Mouse (Mus musculus): ENCODE data around the gene Selenos. TPM values are rescaled to one million over a fixed set of nuclear protein-coding genes. Genes with fewer than 3 reads are reported as not detected.

Gene Selenos
- polyA plus RNA-seq, 1 experiment from 2014 or later = 121 TPM

- Histone ChIP-seq H3K4me2 (no peak overlapping the region), H3K36me3 (0 out of 2 replicates have a peak, but pooled peaks cover 2% of the 10 kb centered on the region), H3K4me3 (replicated peaks) (no peak overlapping the region), H3K27ac (no peak overlapping the region), H3K9ac (no peak overlapping the region), H3K9me3 (no peaks in the 10 kb centered on the region), H3K27me3 (replicated peaks) (no peaks in the 10 kb centered on the region), H3K4me1 (no peaks in the 10 kb centered on the region)
- ATAC-seq (ENCODE audit: insufficient read depth, low FRiP score, low read depth) = no peak
- WGBS = 88% methylated on average over 4 of the region's 4 CpGs
Observed at GRCm38 (mm10) chr7:66127951-66128645, 48.6 kb downstream of the Selenos start.

- Histone ChIP-seq H3K4me3 (replicated peaks) (no peak overlapping the region), H3K27ac (no peak overlapping the region), H3K27me3 (replicated peaks) (no peaks in the 10 kb centered on the region), H3K4me1 (no peaks in the 10 kb centered on the region), H3K9ac (no peak overlapping the region), H3K4me2 (no peak overlapping the region), H3K9me3 (no peaks in the 10 kb centered on the region), H3K36me3 (0 out of 2 replicates have a peak, but pooled peaks cover 2% of the 10 kb centered on the region)
- no peak for ATAC-seq (ENCODE audit: insufficient read depth, low FRiP score, low read depth)
- WGBS = 52% methylated on average over 3 of the region's 3 CpGs
Observed at GRCm38 (mm10) chr7:66128857-66129256, 49.4 kb downstream of the Selenos start.

GRCm38 (mm10) chr7:66130296-66130695 lies 50.8 kb downstream of the Selenos start:
- no peak overlapping the region for H3K27ac ChIP-seq
- no peak overlapping the region for H3K9ac ChIP-seq
- 0 out of 2 replicates have a peak, but pooled peaks cover 2% of the 10 kb centered on the region for H3K36me3 ChIP-seq
- 77% methylated on average over 2 of the region's 2 CpGs for WGBS
- H3K9me3 ChIP-seq = no peaks in the 10 kb centered on the region
- H3K4me3 ChIP-seq (replicated peaks) = no peak overlapping the region
- no peak overlapping the region for H3K4me2 ChIP-seq
- no peaks in the 10 kb centered on the region for H3K4me1 ChIP-seq
- no peak for ATAC-seq (ENCODE audit: insufficient read depth, low FRiP score, low read depth)
- no peaks in the 10 kb centered on the region for H3K27me3 ChIP-seq (replicated peaks)

GRCm38 (mm10) chr7:66131776-66132421 lies 52.5 kb downstream of the Selenos start:
- WGBS = 85% methylated on average over 4 of the region's 4 CpGs
- no peak for ATAC-seq (ENCODE audit: insufficient read depth, low FRiP score, low read depth)

GRCm38 (mm10) chr7:66134154-66134553 lies 54.7 kb downstream of the Selenos start:
- ATAC-seq (ENCODE audit: insufficient read depth, low FRiP score, low read depth) = no peak
- Histone ChIP-seq H3K36me3 (no peaks in the 10 kb centered on the region), H3K4me1 (peaks cover 10% of the 10 kb centered on the region; the same call in 1 of the 2 replicates), H3K27me3 (replicated peaks) (no peaks in the 10 kb centered on the region), H3K4me3 (replicated peaks) (no peak overlapping the region), H3K9me3 (no peaks in the 10 kb centered on the region), H3K9ac (no peak overlapping the region), H3K4me2 (no peak overlapping the region), H3K27ac (no peak overlapping the region)
- 87% methylated on average over 3 of the region's 3 CpGs for WGBS

More at GRCm38 (mm10) chr7:66131776-66132421, 52.5 kb downstream of the Selenos start:
- H3K4me3 ChIP-seq (replicated peaks) = no peak overlapping the region
- H3K36me3 ChIP-seq = 0 out of 2 replicates have a peak, but pooled peaks cover 2% of the 10 kb centered on the region
- no peaks in the 10 kb centered on the region for H3K27me3 ChIP-seq (replicated peaks)
- H3K4me1 ChIP-seq = peaks cover 8% of the 10 kb centered on the region; the same call in 1 of the 2 replicates
- no peak overlapping the region for H3K4me2 ChIP-seq
- H3K9me3 ChIP-seq = no peaks in the 10 kb centered on the region
- H3K9ac ChIP-seq = no peak overlapping the region
- H3K27ac ChIP-seq = no peak overlapping the region

GRCm38 (mm10) chr7:66135644-66136043 lies 56.2 kb downstream of the Selenos start:
- no peaks in the 10 kb centered on the region for H3K36me3 ChIP-seq
- peaks cover 14% of the 10 kb centered on the region; the same call in 1 of the 2 replicates for H3K4me1 ChIP-seq
- 85% methylated on average over 3 of the region's 3 CpGs for WGBS
- no peaks in the 10 kb centered on the region for H3K9me3 ChIP-seq
- peak overlapping the region; percentile 33 for H3K27ac ChIP-seq
- no peak overlapping the region for H3K9ac ChIP-seq
- no peak overlapping the region for H3K4me3 ChIP-seq (replicated peaks)
- no peak for ATAC-seq (ENCODE audit: insufficient read depth, low FRiP score, low read depth)
- no peaks in the 10 kb centered on the region for H3K27me3 ChIP-seq (replicated peaks)
- H3K4me2 ChIP-seq = no peak overlapping the region

GRCm38 (mm10) chr7:66136187-66136586 lies 56.7 kb downstream of the Selenos start:
- Histone ChIP-seq H3K27ac (peak overlapping the region; percentile 33; the same call in 1 of the 2 replicates), H3K9me3 (no peaks in the 10 kb centered on the region), H3K9ac (no peak overlapping the region), H3K4me3 (replicated peaks) (no peak overlapping the region), H3K36me3 (no peaks in the 10 kb centered on the region), H3K27me3 (replicated peaks) (no peaks in the 10 kb centered on the region), H3K4me2 (no peak overlapping the region), H3K4me1 (peaks cover 20% of the 10 kb centered on the region; the same call in 1 of the 2 replicates)
- peak; percentile 70; the same call in 1 of the 2 replicates for ATAC-seq (ENCODE audit: insufficient read depth, low FRiP score, low read depth)

GRCm38 (mm10) chr7:66137309-66137708 lies 57.9 kb downstream of the Selenos start:
- Histone ChIP-seq H3K4me2 (no peak overlapping the region), H3K9ac (no peak overlapping the region), H3K4me3 (replicated peaks) (no peak overlapping the region), H3K27ac (no peak overlapping the region), H3K36me3 (no peaks in the 10 kb centered on the region), H3K9me3 (no peaks in the 10 kb centered on the region), H3K27me3 (replicated peaks) (no peaks in the 10 kb centered on the region), H3K4me1 (peaks cover 20% of the 10 kb centered on the region; the same call in 1 of the 2 replicates)
- 86% methylated on average over 4 of the region's 4 CpGs for WGBS
- ATAC-seq (ENCODE audit: insufficient read depth, low FRiP score, low read depth) = no peak

GRCm38 (mm10) chr7:66138301-66138700 lies 58.9 kb downstream of the Selenos start:
- H3K4me2 ChIP-seq = no peak overlapping the region
- no peaks in the 10 kb centered on the region for H3K27me3 ChIP-seq (replicated peaks)
- H3K9me3 ChIP-seq = no peaks in the 10 kb centered on the region
- WGBS = 34% methylated on average over 4 of the region's 4 CpGs
- no peak overlapping the region for H3K9ac ChIP-seq
- no peak for ATAC-seq (ENCODE audit: insufficient read depth, low FRiP score, low read depth)
- H3K27ac ChIP-seq = no peak overlapping the region
- no peak overlapping the region for H3K4me3 ChIP-seq (replicated peaks)
- peaks cover 20% of the 10 kb centered on the region; the same call in 1 of the 2 replicates for H3K4me1 ChIP-seq
- no peaks in the 10 kb centered on the region for H3K36me3 ChIP-seq

GRCm38 (mm10) chr7:66138878-66139277 lies 59.4 kb downstream of the Selenos start:
- WGBS = 82% methylated on average over 5 of the region's 5 CpGs
- no peaks in the 10 kb centered on the region for H3K27me3 ChIP-seq (replicated peaks)
- no peak overlapping the region for H3K27ac ChIP-seq
- H3K36me3 ChIP-seq = no peaks in the 10 kb centered on the region
- peaks cover 20% of the 10 kb centered on the region; the same call in 1 of the 2 replicates for H3K4me1 ChIP-seq
- no peaks in the 10 kb centered on the region for H3K9me3 ChIP-seq
- H3K9ac ChIP-seq = no peak overlapping the region
- H3K4me3 ChIP-seq (replicated peaks) = no peak overlapping the region
- H3K4me2 ChIP-seq = no peak overlapping the region
- ATAC-seq (ENCODE audit: insufficient read depth, low FRiP score, low read depth) = no peak

All from stomach, embryonic 15.5 days (tissue).